Mouse (Mus musculus) liver, adult 2 months (tissue): ENCODE measurements at regions not wholly inside any gene's neighbourhood (a gene's known extent, or its start where the extent isn't known, plus 50 kb on each side); places are given as distances from the start of the nearest gene placed in this dataset.
"Not testable (repeated sequence)": the region's sequence is repeated elsewhere in the genome, so short reads cannot be mapped to it uniquely, and the experiment has no call there.

ENCODE experiments used
- CTCF ChIP-seq: fragments of 200-500 bp; IDR thresholded peaks from 2 replicates; pipeline ENCODE4 v1.5.1; 2011; ENCODE audit warnings: low read depth, low read length, control low read depth
- POLR2A ChIP-seq: fragments of 200-500 bp; IDR thresholded peaks from 2 replicates; pipeline ENCODE4 v1.6.1; 2011; ENCODE audit warnings: low read length, control low read depth; ENCODE audit not compliant: insufficient read depth; ENCODE audit errors: extremely low read depth

DNA sequence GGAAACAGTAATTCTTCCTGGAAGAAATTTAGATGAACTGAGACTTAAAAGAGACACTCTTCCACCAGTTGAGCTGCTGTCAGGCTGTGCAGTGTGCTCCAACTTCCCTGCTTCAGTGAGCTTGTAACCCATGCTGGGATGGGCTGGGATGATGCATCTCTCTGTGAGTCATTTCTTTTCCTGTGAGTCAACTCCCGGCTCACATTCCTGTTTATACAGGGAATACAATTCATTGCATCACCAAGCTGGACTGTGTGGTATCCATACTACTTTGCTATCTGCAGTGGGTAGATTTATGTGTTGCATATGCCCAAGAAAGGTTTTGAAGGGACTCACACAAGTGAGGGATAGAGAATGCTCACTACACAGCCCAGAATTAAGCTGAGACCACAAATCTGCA, 93.0 kb downstream of the Hsp90b1 start:
- not testable (repeated sequence) for TF ChIP-seq CTCF, POLR2A
